Mouse (Mus musculus): ENCODE measurements around the gene Erich6. TPM values are rescaled to one million over a fixed set of nuclear protein-coding genes. Genes with fewer than 3 reads are reported as not detected.
A peak's percentile ranks its signal among the peaks of the same experiment; 100 is the strongest.

Erich6 gene
- polyA plus RNA-seq, 1 experiment from 2014 or later = 0.08 TPM

- peaks cover 3% of the 10 kb centered on the region; the same call in 1 of the 2 replicates for H3K36me3 ChIP-seq (ENCODE audit: control insufficient read depth, insufficient read depth, low read length)
- 86% methylated on average over 5 of the region's 5 CpGs for WGBS
Measured at GRCm38 (mm10) chr3:58582297-58582696, 54.7 kb downstream of the Erich6 start.

GRCm38 (mm10) chr3:58581530-58581929 is 55.5 kb downstream of the Erich6 start:
- ATAC-seq (ENCODE audit: insufficient number of reproducible peaks, low FRiP score, low TSS enrichment, low read depth) (no peak), DNase-seq (ENCODE audit: low spot score) (no peak)
- Histone ChIP-seq H3K27me3 (ENCODE audit: control insufficient read depth, insufficient read depth, low read length) (no peaks in the 10 kb centered on the region), H3K27ac (replicated peaks; ENCODE audit: low read depth, low read length) (no peak overlapping the region), H3K4me3 (ENCODE audit: low read depth, low read length) (no peak overlapping the region), H3K36me3 (ENCODE audit: control insufficient read depth, insufficient read depth, low read length) (peaks cover 3% of the 10 kb centered on the region; the same call in 1 of the 2 replicates), H3K4me2 (ENCODE audit: low read depth, severe bottlenecking) (no peak overlapping the region), H3K9ac (ENCODE audit: low read length) (no peak overlapping the region), H3K9me3 (ENCODE audit: control insufficient read depth, low read length) (no peaks in the 10 kb centered on the region), H3K4me1 (ENCODE audit: control insufficient read depth, insufficient read depth, low read length) (no peaks in the 10 kb centered on the region)
- WGBS = 93% methylated on average over 4 of the region's 4 CpGs

More at GRCm38 (mm10) chr3:58582297-58582696, 54.7 kb downstream of the Erich6 start:
- no peaks in the 10 kb centered on the region for H3K27me3 ChIP-seq (ENCODE audit: control insufficient read depth, insufficient read depth, low read length)
- H3K9me3 ChIP-seq (ENCODE audit: control insufficient read depth, low read length) = no peaks in the 10 kb centered on the region
- no peak overlapping the region for H3K9ac ChIP-seq (ENCODE audit: low read length)
- ATAC-seq (ENCODE audit: insufficient number of reproducible peaks, low FRiP score, low TSS enrichment, low read depth) (no peak), DNase-seq (ENCODE audit: low spot score) (no peak)
- H3K4me3 ChIP-seq (ENCODE audit: low read depth, low read length) = no peak overlapping the region
- no peak overlapping the region for H3K27ac ChIP-seq (replicated peaks; ENCODE audit: low read depth, low read length)
- H3K4me1 ChIP-seq (ENCODE audit: control insufficient read depth, insufficient read depth, low read length) = no peaks in the 10 kb centered on the region
- H3K4me2 ChIP-seq (ENCODE audit: low read depth, severe bottlenecking) = no peak overlapping the region

- no peak for DNase-seq (ENCODE audit: low spot score)
- H3K36me3 ChIP-seq (ENCODE audit: control insufficient read depth, insufficient read depth, low read length) = peaks cover 3% of the 10 kb centered on the region; the same call in 1 of the 2 replicates
- no peak overlapping the region; the same call in 1 of the 2 replicates for H3K9ac ChIP-seq (ENCODE audit: low read length)
- no peaks in the 10 kb centered on the region for H3K4me1 ChIP-seq (ENCODE audit: control insufficient read depth, insufficient read depth, low read length)
- no peaks in the 10 kb centered on the region for H3K27me3 ChIP-seq (ENCODE audit: control insufficient read depth, insufficient read depth, low read length)
- H3K9me3 ChIP-seq (ENCODE audit: control insufficient read depth, low read length) = no peaks in the 10 kb centered on the region
- H3K4me2 ChIP-seq (ENCODE audit: low read depth, severe bottlenecking) = peak overlapping the region; percentile 56
- 27% methylated on average over 8 of the region's 8 CpGs for WGBS
- no peak overlapping the region for H3K27ac ChIP-seq (replicated peaks; ENCODE audit: low read depth, low read length)
- no peak for ATAC-seq (ENCODE audit: insufficient number of reproducible peaks, low FRiP score, low TSS enrichment, low read depth)
- peak overlapping the region; percentile 87 for H3K4me3 ChIP-seq (ENCODE audit: low read depth, low read length)
Measured at GRCm38 (mm10) chr3:58577506-58578050, 59.4 kb downstream of the Erich6 start.

GRCm38 (mm10) chr3:58577067-58577503 is 59.9 kb downstream of the Erich6 start:
- H3K27me3 ChIP-seq (ENCODE audit: control insufficient read depth, insufficient read depth, low read length) = no peaks in the 10 kb centered on the region
- peak overlapping the region; percentile 99 for H3K27ac ChIP-seq (replicated peaks; ENCODE audit: low read depth, low read length)
- no peaks in the 10 kb centered on the region for H3K4me1 ChIP-seq (ENCODE audit: control insufficient read depth, insufficient read depth, low read length)
- H3K4me3 ChIP-seq (ENCODE audit: low read depth, low read length) = peak overlapping the region; percentile 87
- H3K36me3 ChIP-seq (ENCODE audit: control insufficient read depth, insufficient read depth, low read length) = peaks cover 3% of the 10 kb centered on the region; the same call in 1 of the 2 replicates
- H3K9ac ChIP-seq (ENCODE audit: low read length) = peak overlapping the region; percentile 99
- ATAC-seq (ENCODE audit: insufficient number of reproducible peaks, low FRiP score, low TSS enrichment, low read depth) (peak; percentile 41; the same call in 1 of the 2 replicates), DNase-seq (ENCODE audit: low spot score) (peak; percentile 72)
- WGBS = under 1% methylated on average over 36 of the region's 36 CpGs
- H3K4me2 ChIP-seq (ENCODE audit: low read depth, severe bottlenecking) = peak overlapping the region; percentile 56
- no peaks in the 10 kb centered on the region for H3K9me3 ChIP-seq (ENCODE audit: control insufficient read depth, low read length)

- peak within 1 kb of the TSS; percentile 56 for H3K4me2 ChIP-seq (ENCODE audit: low read depth, severe bottlenecking)
- ATAC-seq (ENCODE audit: insufficient number of reproducible peaks, low FRiP score, low TSS enrichment, low read depth) (peak; percentile 93), DNase-seq (ENCODE audit: low spot score) (peak; percentile 97)
- H3K9me3 ChIP-seq (ENCODE audit: control insufficient read depth, low read length) = no peaks in the 10 kb centered on the region
- H3K27ac ChIP-seq (replicated peaks; ENCODE audit: low read depth, low read length) = peak within 1 kb of the TSS; percentile 99
- H3K9ac ChIP-seq (ENCODE audit: low read length) = peak within 1 kb of the TSS; percentile 99
- no peaks in the 10 kb centered on the region for H3K4me1 ChIP-seq (ENCODE audit: control insufficient read depth, insufficient read depth, low read length)
- no peaks in the 10 kb centered on the region for H3K27me3 ChIP-seq (ENCODE audit: control insufficient read depth, insufficient read depth, low read length)
- peak within 1 kb of the TSS; percentile 87 for H3K4me3 ChIP-seq (ENCODE audit: low read depth, low read length)
- peaks cover 3% of the 10 kb centered on the region; the same call in 1 of the 2 replicates for H3K36me3 ChIP-seq (ENCODE audit: control insufficient read depth, insufficient read depth, low read length)
- WGBS = 2% methylated on average over 54 of the region's 59 CpGs
Measured at GRCm38 (mm10) chr3:58576137-58577066, 60.6 kb downstream of the Erich6 start, which contains the start of gene Selenot. Gene Selenot (plus strand): TSS chr3:58576636.

GRCm38 (mm10) chr3:58570821-58571220 is 66.2 kb downstream of the Erich6 start:
- Histone ChIP-seq H3K4me1 (ENCODE audit: control insufficient read depth, insufficient read depth, low read length) (no peaks in the 10 kb centered on the region), H3K27me3 (ENCODE audit: control insufficient read depth, insufficient read depth, low read length) (no peaks in the 10 kb centered on the region), H3K9me3 (ENCODE audit: control insufficient read depth, low read length) (no peaks in the 10 kb centered on the region), H3K9ac (ENCODE audit: low read length) (no peak overlapping the region), H3K27ac (replicated peaks; ENCODE audit: low read depth, low read length) (no peak overlapping the region), H3K36me3 (ENCODE audit: control insufficient read depth, insufficient read depth, low read length) (no peaks in the 10 kb centered on the region), H3K4me2 (ENCODE audit: low read depth, severe bottlenecking) (no peak overlapping the region), H3K4me3 (ENCODE audit: low read depth, low read length) (no peak overlapping the region)
- ATAC-seq (ENCODE audit: insufficient number of reproducible peaks, low FRiP score, low TSS enrichment, low read depth) = no peak
- no peak for DNase-seq (ENCODE audit: low spot score)
- WGBS = 74% methylated on average over 3 of the region's 3 CpGs

Other genes starting within 250 kb of the Erich6 start
- gene Tsc22d2, start 222.5 kb downstream of the Erich6 start, polyA plus RNA-seq (2014; fragmentation: Nextera tagmentation; extraction: Ambion mirVana) = 12.0 and 14.3 TPM in 2 replicates
- gene Eif2a, start 111.4 kb downstream of the Erich6 start, polyA plus RNA-seq (2014; fragmentation: Nextera tagmentation; extraction: Ambion mirVana) = 63.2 and 66.3 TPM in 2 replicates
- gene Serp1, start 111.3 kb downstream of the Erich6 start, polyA plus RNA-seq (2014; fragmentation: Nextera tagmentation; extraction: Ambion mirVana) = 165 and 176 TPM in 2 replicates
- 20.1 and 21.0 TPM in 2 replicates for gene Selenot, start 60.6 kb downstream of the Erich6 start, polyA plus RNA-seq (2014; fragmentation: Nextera tagmentation; extraction: Ambion mirVana)
- gene Siah2, start 55.2 kb upstream of the Erich6 start, polyA plus RNA-seq (2014; fragmentation: Nextera tagmentation; extraction: Ambion mirVana) = 4.2 and 5.1 TPM in 2 replicates
- 0.34 TPM in 1 of 2 replicates, not detected in the other for gene Mindy4b-ps, start 185.1 kb upstream of the Erich6 start, polyA plus RNA-seq (2014; fragmentation: Nextera tagmentation; extraction: Ambion mirVana)
- 0.28 and 0.44 TPM in 2 replicates for gene Clrn1, start 248.1 kb upstream of the Erich6 start, polyA plus RNA-seq (2014; fragmentation: Nextera tagmentation; extraction: Ambion mirVana)

Data from limb, embryonic 11.5 days (tissue).